Mouse (Mus musculus): Measurements from ENCODE around the gene Stx8.

Stx8 gene

GRCm38 (mm10) chr11:67983564-67983963 lies 17.6 kb downstream of the Stx8 start:
- no peak for DNase-seq

GRCm38 (mm10) chr11:67991240-67991639 lies 25.2 kb downstream of the Stx8 start:
- no peak for DNase-seq

- no peak for DNase-seq
These were observed 30.0 kb downstream of the Stx8 start for GRCm38 (mm10) chr11:67995965-67996364.

- no peak for DNase-seq
These were observed 32.9 kb downstream of the Stx8 start for GRCm38 (mm10) chr11:67998905-67999304.

GRCm38 (mm10) chr11:67999629-68000028 lies 33.6 kb downstream of the Stx8 start:
- DNase-seq: no peak

GRCm38 (mm10) chr11:68004191-68004590 lies 38.2 kb downstream of the Stx8 start:
- peak; percentile 76 for DNase-seq

- no peak for DNase-seq
These were observed 40.3 kb downstream of the Stx8 start for GRCm38 (mm10) chr11:68006216-68006789.

- no peak for DNase-seq
These were observed 41.7 kb downstream of the Stx8 start for GRCm38 (mm10) chr11:68007645-68008044.

GRCm38 (mm10) chr11:68009377-68009776 lies 43.4 kb downstream of the Stx8 start:
- DNase-seq: no peak

- DNase-seq: no peak
These were observed 46.2 kb downstream of the Stx8 start for GRCm38 (mm10) chr11:68012207-68012606.

- no peak for DNase-seq
These were observed 52.2 kb downstream of the Stx8 start for GRCm38 (mm10) chr11:68018191-68018590.

GRCm38 (mm10) chr11:68019156-68019555 lies 53.2 kb downstream of the Stx8 start:
- DNase-seq: no peak

- DNase-seq: no peak
These were observed 56.0 kb downstream of the Stx8 start for GRCm38 (mm10) chr11:68021976-68022375.

GRCm38 (mm10) chr11:68022895-68023294 lies 56.9 kb downstream of the Stx8 start:
- DNase-seq: no peak

GRCm38 (mm10) chr11:68023811-68024369 lies 57.9 kb downstream of the Stx8 start:
- no peak for DNase-seq

- DNase-seq: no peak
These were observed 60.6 kb downstream of the Stx8 start for GRCm38 (mm10) chr11:68026590-68026989.

- DNase-seq: no peak
These were observed 63.1 kb downstream of the Stx8 start for GRCm38 (mm10) chr11:68029079-68029478.

GRCm38 (mm10) chr11:68029871-68030270 lies 63.9 kb downstream of the Stx8 start:
- no peak for DNase-seq

GRCm38 (mm10) chr11:68030771-68031170 lies 64.8 kb downstream of the Stx8 start:
- peak; percentile 66 for DNase-seq

- no peak for DNase-seq
These were observed 66.5 kb downstream of the Stx8 start for GRCm38 (mm10) chr11:68032448-68032847.

- DNase-seq: no peak
These were observed 67.4 kb downstream of the Stx8 start for GRCm38 (mm10) chr11:68033331-68033926.

- DNase-seq: no peak
These were observed 68.4 kb downstream of the Stx8 start for GRCm38 (mm10) chr11:68034422-68034821.

GRCm38 (mm10) chr11:68035303-68035891 lies 69.4 kb downstream of the Stx8 start:
- no peak for DNase-seq

Data from right cerebral cortex, postnatal 14 days (tissue).